Mouse (Mus musculus) c-Kit-positive CD71-positive TER-119-negative erythroid progenitor cells, embryonic 14.5 days (primary cell): Measurements from ENCODE around the gene Scmh1.
"Not testable (repeated sequence)": the region's sequence is repeated elsewhere in the genome, so short reads cannot be mapped to it uniquely, and the experiment has no call there.

ENCODE experiments used
- DNase-seq: peaks from one replicate; pipeline ENCODE4 v3.0.0-alpha.2; 2013; ENCODE audit warnings: low read depth

Scmh1 gene

DNA sequence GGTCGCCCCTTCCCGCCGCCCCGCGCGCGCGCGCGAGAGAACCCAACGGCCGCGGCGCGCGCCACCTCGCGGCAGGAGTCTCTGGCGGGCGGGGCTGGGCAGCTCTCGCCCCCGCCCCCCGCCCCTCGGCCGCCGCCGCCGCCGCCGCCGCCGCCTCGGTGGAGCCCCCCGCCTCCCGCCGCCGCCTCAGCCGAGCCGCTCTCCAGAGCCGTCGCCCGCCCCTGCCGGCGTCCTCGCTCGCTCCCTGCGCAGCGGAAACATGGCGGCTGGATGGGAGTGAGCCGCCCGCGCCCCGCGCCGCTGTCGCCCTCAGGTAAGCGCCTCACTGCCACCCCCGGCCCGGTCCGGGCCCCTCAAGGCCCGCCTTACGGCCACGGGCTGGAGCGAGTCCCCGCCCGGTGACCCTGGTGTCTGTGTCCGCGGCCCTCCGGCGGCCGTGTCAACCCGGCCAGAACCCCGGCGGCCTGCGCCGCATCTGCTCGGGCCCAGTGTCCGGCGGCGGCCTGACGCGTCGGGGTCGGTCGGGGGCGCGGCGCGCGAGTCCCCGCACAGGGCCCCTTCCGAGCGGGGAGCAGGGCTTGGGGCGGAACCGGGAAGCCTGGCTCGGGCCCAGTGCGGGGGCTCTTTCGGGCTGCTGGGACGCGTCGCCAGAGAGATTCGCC lies at the start of gene Scmh1:
Gene Scmh1 (plus strand): TSS at position 138 of the 662 bp plus-strand sequence.
- DNase-seq: no peak

DNA sequence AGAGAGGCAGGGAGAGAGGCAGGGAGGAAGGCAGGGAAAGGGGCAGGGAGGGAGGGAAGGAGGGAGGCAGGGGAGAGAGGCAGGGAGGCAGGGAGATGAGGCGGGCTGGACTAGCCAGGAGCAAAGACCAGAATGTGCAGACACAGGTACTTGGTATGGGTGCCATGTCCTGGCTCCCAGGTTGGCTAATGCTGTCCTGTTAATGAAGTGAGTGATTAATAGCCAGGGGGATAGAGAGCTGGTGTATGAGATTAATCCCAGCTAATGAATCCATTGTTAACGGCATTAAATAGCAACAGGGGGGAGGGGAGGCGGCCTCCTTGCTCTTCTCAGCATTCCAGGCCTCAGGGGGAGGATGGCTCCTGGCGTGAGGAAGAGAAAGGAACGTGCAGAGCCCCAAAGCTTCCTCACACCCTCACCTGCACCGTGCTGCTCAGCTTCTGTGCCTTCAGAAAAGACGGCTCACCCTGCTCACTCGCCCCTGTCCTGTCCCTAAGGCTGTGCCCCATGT lies 45.0 kb upstream of the Scmh1 start:
- no peak for DNase-seq

DNA sequence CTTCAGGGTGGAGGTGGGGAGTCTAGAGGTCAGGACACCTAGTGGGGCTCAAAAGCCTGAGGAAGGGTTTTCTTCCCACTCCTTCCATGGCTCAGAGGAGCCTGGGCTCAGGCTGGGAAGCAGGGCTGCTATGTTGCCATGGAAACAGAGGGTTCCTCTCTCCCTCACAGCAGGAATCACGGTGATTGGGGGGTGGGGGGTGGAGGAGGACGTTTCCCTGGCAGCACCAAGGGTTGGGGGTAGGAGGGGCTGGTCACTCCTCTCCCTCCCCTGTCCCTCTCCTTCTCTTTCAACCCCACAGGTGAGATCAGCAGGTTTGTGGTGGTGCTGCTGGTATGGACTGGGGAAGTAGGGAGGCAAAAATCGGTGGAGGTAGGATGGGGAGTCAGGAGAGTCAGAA lies 40.4 kb upstream of the Scmh1 start:
- no peak for DNase-seq

DNA sequence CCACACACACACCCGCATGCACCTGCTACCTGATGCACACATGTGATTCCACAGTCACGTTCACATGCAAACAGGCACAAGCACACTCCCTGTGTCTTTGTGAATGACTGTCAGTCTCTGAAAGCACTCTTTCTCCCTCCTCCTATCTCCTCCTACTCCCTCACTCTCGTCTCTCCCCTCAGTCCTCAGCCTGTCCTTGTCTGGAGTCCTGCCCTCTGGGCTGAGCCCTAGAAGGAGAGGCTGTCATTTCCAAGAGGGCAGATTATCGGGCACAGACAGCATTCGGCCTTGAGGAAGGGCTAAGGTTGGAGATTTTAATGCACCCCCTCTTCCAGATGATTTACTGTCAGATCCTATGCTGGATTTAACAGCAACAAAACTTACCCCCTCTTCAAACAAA lies 39.6 kb upstream of the Scmh1 start:
- DNase-seq: no peak

- no peak for DNase-seq
These were observed 37.0 kb upstream of the Scmh1 start for GRCm38 (mm10) chr4:120368031-120368430.

DNA sequence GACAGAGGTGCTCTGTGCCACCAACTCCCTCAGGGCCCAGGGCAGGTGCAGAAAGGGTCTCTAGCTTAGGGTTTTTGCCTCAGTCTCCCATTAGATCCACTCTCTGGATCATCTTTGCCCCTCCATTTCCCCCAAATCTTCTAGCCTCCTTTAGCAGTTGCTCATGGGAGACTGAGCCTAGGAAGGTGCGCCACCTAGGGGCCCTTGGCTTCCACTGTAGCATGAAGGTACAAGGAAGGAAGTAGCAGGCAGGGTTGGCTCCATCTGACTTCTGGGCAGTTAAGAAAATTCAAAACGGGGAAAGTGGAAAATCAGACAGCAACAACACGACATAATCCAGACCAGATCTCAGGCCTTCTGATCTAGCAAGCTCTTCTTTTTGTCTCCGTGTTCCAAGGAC lies 36.4 kb upstream of the Scmh1 start:
- peak; percentile 40 for DNase-seq

- no peak for DNase-seq
These were observed 35.9 kb upstream of the Scmh1 start for GRCm38 (mm10) chr4:120369156-120369555.

GRCm38 (mm10) chr4:120369861-120370366 lies 35.2 kb upstream of the Scmh1 start:
- DNase-seq: no peak

DNA sequence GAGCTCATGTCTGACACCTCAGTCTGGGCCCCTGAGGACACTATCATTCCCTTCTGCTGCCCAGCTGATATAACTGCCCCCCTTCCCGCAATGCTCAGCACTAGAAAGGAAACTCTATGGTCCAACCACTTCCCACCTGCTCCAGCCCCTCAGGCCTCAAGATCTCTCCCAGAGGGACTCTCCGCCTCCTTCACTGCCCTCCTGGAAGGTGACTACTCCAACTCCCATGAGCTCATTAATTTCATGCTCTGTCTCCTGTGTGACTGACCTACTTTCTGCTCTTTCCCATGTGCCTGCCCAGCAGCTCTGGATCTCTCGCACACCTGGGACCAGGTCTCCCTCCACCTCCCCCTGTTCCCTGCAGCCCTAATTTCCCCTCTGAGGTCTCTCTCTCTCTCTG lies 32.2 kb upstream of the Scmh1 start:
- no peak for DNase-seq

GRCm38 (mm10) chr4:120373813-120374212 lies 31.3 kb upstream of the Scmh1 start:
- DNase-seq: no peak

DNA sequence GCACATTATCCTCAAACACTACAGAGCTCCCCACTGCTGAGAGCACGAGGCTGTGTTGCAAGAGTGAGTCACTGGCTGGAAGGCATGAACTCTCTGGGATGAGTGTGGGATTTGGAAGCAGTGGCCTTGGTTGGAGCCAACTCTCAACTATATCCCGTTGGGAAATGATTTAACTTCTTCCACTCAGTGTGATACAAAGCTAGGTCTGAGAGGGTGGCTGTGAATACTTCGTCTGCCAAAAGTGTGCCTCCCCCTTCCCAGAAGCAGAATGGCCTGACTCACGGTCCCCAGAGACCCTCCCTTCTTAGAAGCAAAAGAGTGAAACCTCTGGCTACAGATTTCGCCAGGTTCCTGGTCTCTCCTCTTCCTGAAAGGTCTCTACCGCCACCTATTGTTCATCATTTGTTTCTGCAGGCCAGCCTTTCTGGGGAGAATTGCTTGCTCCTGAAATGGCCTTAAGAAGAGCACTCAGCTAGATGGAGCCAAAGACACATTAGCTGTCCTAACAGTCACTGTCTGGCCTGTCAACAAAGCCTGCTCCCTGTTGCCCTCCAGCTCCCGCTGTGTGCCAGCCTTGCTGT lies 24.2 kb upstream of the Scmh1 start:
- DNase-seq: no peak

DNA sequence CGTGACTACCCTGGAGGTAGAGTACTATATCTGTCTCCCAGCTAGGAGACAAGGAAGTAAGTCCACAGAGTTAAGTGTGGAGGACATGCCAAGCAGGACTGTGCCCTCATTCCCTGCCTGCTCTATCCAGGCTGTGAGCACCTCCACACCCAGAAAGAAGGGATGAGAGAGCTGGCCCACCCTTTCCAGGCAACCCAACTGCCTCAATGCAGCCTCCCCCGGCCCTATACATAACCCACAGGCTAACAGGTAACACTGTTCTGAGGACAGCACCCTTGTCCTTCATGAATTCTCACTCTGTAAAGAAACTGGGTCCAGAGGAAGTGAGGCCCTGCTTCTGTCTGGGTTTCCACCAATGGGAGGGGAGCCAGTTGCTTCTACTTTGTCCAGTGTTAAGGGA lies 19.6 kb upstream of the Scmh1 start:
- no peak for DNase-seq

- DNase-seq: no peak
These were observed 17.6 kb upstream of the Scmh1 start for GRCm38 (mm10) chr4:120387496-120387895.

- no peak for DNase-seq
These were observed 17.1 kb upstream of the Scmh1 start for GRCm38 (mm10) chr4:120387968-120388367.

GRCm38 (mm10) chr4:120388998-120389542 lies 16.0 kb upstream of the Scmh1 start:
- no peak for DNase-seq

GRCm38 (mm10) chr4:120389546-120389945 lies 15.5 kb upstream of the Scmh1 start:
- DNase-seq: no peak

DNA sequence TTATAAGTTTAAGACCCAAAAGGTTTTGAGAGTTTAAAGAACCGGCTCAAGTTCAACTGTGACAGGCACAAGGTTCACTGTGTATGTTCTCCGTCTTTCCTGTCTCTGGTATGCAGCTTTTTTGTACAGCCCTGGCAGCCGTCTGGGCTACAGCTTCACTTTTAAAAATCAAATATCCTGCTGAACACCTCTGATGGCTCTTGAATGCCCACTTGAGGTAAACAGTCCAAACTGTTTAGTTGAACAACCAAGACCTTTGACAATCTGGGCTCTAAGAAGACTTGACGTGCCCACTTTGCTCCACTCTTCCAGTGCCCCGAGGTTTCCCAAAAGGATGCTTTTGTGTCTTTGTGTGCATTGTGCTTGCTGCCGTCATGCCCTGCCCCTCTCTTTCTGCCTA lies 13.5 kb upstream of the Scmh1 start:
- DNase-seq: no peak

GRCm38 (mm10) chr4:120392341-120392740 lies 12.7 kb upstream of the Scmh1 start:
- DNase-seq: no peak

DNA sequence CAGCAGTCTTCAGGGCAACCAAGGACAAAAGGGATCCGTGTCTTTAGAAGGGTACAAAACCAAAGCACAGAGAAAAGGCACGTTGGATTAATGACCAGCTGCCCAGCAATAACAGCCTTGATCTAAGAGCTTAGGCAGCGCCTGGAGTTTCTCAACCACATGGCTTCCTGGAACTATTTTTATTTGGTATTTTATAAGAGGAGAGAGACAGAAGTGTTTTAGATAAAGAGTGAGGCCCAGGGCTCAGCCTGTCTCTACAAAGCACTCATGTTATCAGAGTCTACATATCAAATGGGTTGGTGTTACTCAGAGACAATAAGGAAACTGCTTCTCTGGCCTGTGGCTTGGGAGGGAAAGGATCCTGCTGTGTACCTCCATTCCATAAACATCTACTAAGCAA lies 12.3 kb upstream of the Scmh1 start:
- no peak for DNase-seq

DNA sequence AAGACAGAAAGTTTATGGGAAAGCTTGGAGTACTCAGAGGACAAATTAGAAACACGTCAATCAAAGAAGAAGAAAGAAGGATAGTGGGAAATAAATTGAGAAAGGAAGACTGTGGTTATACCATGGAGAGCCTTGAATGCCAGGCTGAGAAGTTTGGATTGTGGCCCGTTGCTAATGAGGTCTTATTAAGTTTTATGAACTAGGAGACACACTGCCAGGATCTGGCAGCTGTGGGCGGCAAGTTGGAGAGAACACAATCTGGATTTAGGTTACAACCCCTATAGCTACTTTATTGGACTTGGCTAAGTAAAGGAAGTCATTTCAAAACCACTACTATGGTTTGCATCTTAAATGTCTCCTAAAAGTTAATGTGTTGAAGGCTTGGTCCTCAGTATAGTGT lies 4.8 kb upstream of the Scmh1 start:
- DNase-seq: no peak

DNA sequence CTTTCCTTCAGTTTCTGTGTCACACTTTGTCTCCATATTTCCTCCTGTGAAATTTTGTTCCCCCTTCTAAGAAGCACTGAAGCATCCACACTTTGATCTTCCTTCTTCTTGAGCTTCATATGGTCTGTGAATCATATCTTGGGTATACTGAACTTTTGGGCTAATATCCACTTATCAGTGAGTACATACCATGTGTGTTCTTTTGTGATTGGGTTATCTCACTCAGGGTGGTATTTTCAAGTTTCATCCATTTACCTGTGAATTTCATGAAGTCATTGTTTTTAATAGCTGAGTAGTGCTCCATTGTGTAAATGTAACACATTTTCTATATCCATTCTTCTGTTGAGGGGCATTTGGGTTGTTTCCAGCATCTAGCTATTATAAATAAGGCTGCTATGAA lies 3.0 kb upstream of the Scmh1 start:
- not testable (repeated sequence) for DNase-seq

- DNase-seq: no peak
These were observed 834 bp upstream of the Scmh1 start for GRCm38 (mm10) chr4:120404247-120404646.

DNA sequence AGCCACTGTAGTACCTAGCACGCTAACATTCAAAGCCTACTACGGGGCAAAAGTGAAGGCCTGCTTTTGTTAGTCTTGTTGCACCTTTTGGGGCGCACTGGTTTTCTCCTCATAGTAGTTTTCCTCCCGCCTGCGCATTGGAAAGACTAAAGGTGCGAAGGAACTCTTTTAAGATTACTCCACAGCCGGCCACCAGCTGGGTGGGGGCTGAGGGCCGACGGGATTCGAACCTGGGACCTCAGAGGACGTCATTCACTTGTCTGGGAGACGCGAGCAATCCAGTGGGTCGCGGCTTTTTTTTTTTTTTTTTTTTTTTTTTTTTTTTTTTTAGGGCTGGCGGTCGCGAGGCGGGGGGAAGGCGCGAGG lies 320 bp upstream of the Scmh1 start:
- DNase-seq: no peak
